Mouse (Mus musculus): ENCODE results near the gene Gopc.

DNA sequence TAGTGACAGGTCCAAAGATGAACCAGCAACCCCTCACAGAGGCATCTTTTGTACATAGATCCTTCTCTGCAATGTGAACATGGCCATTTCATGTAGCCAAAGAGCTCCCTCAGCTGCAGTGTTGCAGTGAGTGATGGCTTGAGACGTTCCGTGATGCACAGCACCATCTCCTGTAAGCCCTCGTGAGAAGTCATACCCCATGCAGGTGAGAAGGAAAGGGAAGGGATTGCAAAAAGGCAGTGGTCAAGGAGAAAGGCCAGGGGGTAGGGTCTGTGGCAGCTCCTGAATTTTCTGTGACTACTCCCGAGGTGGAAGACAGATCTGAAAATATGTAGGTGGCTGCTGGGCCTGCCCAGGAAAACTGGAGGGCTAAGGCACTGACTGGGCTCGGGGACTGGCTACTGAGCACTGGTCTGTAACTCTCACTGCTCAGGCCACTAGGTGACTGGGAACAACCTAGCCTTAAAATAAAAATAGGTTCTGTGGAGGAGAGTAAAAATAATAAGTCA is 7.1 kb upstream of the Gopc start, which contains the start of gene Nepn:
- TF ChIP-seq POLR2A (IDR thresholded peaks at IDR 0.05; ENCODE audit: low read depth, low read length), result no peak
- TF ChIP-seq CTCF (conservative IDR thresholded peaks at IDR 0.05; ENCODE audit: insufficient read depth, insufficient read length, low read depth, low read length), result no peak
